Mouse (Mus musculus) erythroblast, embryonic 14.5 days (primary cell): ENCODE measurements around the gene Gm13272.
"Not testable (repeated sequence)": the region's sequence is repeated elsewhere in the genome, so short reads cannot be mapped to it uniquely, and the experiment has no call there.

Experiments
- GATA1 ChIP-seq: IDR thresholded peaks from 2 replicates; pipeline ENCODE4 v1.6.1; 2012; ENCODE audit warnings: low read length, inconsistent platforms, mixed read lengths
- TAL1 ChIP-seq: IDR thresholded peaks from 3 replicates; pipeline ENCODE4 v1.6.1; 2012; ENCODE audit warnings: low read length, inconsistent platforms, mixed read lengths

DNA sequence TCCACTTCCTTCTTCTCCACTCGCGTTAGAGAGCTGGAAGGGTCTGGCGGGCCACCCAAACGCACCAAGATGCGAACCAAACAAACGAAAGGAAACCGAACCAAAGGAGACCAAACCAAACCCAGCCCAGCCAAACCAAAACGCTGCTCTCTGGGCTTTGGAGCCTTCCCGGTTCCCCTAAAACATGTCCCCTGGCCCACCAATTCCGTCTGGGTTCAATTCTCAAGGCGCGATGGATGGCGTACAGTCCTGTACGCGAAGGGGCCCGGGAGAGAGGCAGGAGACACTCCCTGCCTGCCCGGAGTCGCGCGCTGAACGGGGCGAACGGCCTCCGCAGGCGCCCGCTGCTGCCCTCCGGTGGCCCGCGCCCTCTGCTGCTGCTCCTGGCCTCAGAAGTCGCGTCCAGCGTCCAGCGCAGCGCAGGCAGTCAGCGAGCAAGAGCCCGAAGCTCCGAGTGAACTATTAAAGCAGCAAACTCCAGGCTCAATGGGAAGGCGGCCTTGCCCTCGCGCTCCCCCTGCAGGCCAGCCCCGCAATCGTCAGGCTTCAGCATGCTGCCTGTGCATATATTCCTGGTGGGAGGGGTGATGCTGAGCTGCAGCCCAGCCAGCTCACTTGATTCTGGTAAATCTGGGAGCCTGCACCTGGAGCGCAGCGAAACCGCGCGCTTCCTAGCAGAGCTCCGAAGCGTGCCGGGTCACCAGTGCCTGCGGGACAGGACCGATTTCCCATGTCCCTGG, 14.5 kb downstream of the Gm13272 start, which contains the start of gene Gm13275:
- not testable (repeated sequence) for TF ChIP-seq GATA1, TAL1
